Mouse (Mus musculus) stomach, embryonic 14.5 days (tissue): ENCODE results near the gene Chchd4. TPM values are rescaled to one million over a fixed set of nuclear protein-coding genes. Genes with fewer than 3 reads are reported as not detected.
A peak's percentile ranks its signal among the peaks of the same experiment; 100 is the strongest.

Experiments
- ATAC-seq: fragments of 200-750 bp; cut with Nextera tagmentation; 2 replicates; pipeline ENCODE4 v1.8.0; 2017; ENCODE audit warnings: low read depth, moderate TSS enrichment; ENCODE audit not compliant: insufficient number of reproducible peaks, insufficient read depth, low FRiP score
- H3K27ac ChIP-seq: fragments of 300-500 bp; sonication (generic); 2 replicates; pipeline ENCODE4 v1.5.1; 2014; ENCODE audit warnings: mild to moderate bottlenecking, low read length, moderate library complexity, mixed read lengths
- H3K27me3 ChIP-seq: fragments of 300-500 bp; sonication (generic); 2 replicates; pipeline ENCODE4 v1.6.1; 2014; ENCODE audit warnings: low read length, control low read depth, mixed read lengths; ENCODE audit not compliant: control insufficient read depth, insufficient read depth
- H3K36me3 ChIP-seq: fragments of 300-500 bp; sonication (generic); 2 replicates; pipeline ENCODE4 v1.6.1; 2014; ENCODE audit warnings: mild to moderate bottlenecking, control low read depth, low read length, moderate library complexity, mixed read lengths; ENCODE audit not compliant: control insufficient read depth, insufficient read depth
- H3K4me1 ChIP-seq: fragments of 300-500 bp; sonication (generic); 2 replicates; pipeline ENCODE4 v1.6.1; 2014; ENCODE audit warnings: low read length, control low read depth, mixed read lengths; ENCODE audit not compliant: control insufficient read depth, insufficient read depth
- H3K4me2 ChIP-seq: fragments of 300-500 bp; sonication (generic); replicated peaks from 2 replicates; pipeline ENCODE4 v1.6.1; 2014; ENCODE audit warnings: low read depth, low read length, control low read depth
- H3K4me3 ChIP-seq: fragments of 300-500 bp; sonication (generic); 2 replicates; pipeline ENCODE4 v1.5.1; 2014; ENCODE audit warnings: low read depth, low read length, control low read depth
- H3K9ac ChIP-seq: fragments of 300-500 bp; sonication (generic); replicated peaks from 2 replicates; pipeline ENCODE4 v1.6.1; 2014; ENCODE audit warnings: low read depth, mild to moderate bottlenecking, control low read depth, low read length, moderate library complexity, mixed read lengths
- H3K9me3 ChIP-seq: fragments of 300-500 bp; sonication (generic); 2 replicates; pipeline ENCODE4 v1.6.1; 2016; ENCODE audit warnings: low read depth, low read length, control low read depth; ENCODE audit not compliant: control insufficient read depth
- WGBS: fragments of 180-500 bp; shearing (Covaris S2); extraction: QIAGEN DNeasy Blood & Tissue Kit; methylation state at CpG from one replicate; pipeline ENCODE4 v1.1.7; 2014; 5-methylcytosine and 5-hydroxymethylcytosine counted together
- polyA plus RNA-seq: library from polyadenylated mRNA; unstranded; fragments of >200 nt; fragmentation: Nextera tagmentation; extraction: Ambion mirVana; gene quantifications from 2 replicates; pipeline ENCODE4 v1.2.1, GENCODE M21; 2014

Chchd4 gene
- 24.0 and 26.4 TPM in 2 replicates for polyA plus RNA-seq

DNA sequence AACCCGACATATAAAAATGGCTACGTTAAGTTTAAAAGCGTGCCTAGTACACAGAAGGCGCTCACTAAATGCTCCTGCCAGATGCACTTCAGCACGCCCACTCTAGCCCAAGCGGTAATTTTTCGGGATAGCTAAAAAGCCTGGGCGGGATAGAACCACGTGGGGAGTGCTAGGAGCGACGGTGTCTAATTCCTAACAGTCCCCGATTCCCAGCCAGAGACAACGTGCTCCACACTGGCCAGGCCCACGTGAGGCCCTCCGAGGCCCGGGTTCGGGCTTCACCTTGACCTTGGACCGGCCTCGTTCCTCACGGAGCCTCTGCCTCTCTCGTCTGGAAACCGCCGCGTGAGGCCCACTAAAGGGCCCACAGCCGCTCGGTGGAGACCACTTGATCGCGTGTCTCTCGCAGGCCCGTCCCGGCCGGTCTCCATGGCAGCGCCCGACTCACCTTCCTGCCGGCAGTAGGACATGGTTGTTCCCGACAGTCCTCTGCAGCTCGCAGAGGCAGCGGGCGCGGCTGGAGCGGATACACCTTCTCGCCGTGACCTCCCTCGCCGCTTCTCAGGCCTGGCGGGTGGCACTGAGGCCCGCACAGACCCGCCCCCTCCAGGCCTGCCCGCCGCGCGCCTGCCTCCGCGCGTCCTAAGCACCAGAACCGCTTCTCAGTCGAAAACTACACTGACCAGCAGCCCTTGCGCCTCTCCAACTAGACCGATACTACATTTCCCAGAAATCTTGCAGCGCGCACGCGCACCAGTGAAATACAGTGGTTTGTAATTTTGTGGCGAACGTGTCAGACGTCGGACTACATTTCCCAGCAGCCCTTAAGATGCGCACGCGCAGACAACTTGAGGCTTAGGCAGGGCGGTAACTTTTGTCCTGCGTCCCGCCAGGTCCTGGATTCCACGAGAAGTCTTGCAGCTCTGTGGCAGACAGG, at the start of gene Chchd4, which contains the start of gene Tmem43:
Chchd4 (minus strand) TSS at position 679 of the 937 bp plus-strand sequence.
Tmem43 (plus strand) TSS at position 836 of the 937 bp plus-strand sequence.
- H3K4me2 ChIP-seq = peak within 1 kb of the TSS; percentile 88
- peak within 1 kb of the TSS; percentile 69 for H3K9ac ChIP-seq
- H3K27me3 ChIP-seq = no peaks in the 10 kb centered on the region
- no peaks in the 10 kb centered on the region for H3K9me3 ChIP-seq
- H3K27ac ChIP-seq = peak within 1 kb of the TSS; percentile 80
- peaks cover 19% of the 10 kb centered on the region for H3K36me3 ChIP-seq
- peaks cover 19% of the 10 kb centered on the region for H3K4me1 ChIP-seq
- peak within 1 kb of the TSS; percentile 79 for H3K4me3 ChIP-seq
- ATAC-seq = peak; percentile 98
- WGBS = under 1% methylated on average over 74 of the region's 74 CpGs

DNA sequence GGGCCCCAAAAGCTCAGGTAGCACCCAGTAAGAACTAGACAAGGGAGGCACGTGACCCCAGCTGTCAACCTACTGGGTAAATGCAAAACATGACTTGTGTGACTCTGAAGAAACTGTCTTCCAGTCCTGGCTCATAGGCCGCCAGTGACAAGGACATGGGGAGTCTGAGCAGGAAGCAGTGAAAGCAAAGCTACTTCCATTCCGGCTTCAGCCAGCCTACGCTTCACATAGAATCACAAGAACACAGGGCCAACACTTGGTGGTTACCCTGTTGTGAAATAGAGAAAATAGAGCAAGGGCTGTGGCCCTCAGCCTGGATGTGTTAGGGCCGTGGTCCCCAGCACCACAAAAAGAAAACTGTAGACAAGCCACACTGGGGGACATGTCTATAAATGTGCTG, 49.5 kb upstream of the Chchd4 start:
- WGBS = 97% methylated on average over 5 of the region's 5 CpGs
- H3K9ac ChIP-seq = no peak overlapping the region
- H3K9me3 ChIP-seq = no peaks in the 10 kb centered on the region
- no peak overlapping the region for H3K4me2 ChIP-seq
- H3K4me3 ChIP-seq = no peak overlapping the region
- H3K27ac ChIP-seq = no peak overlapping the region
- H3K4me1 ChIP-seq = no peaks in the 10 kb centered on the region
- peaks cover 54% of the 10 kb centered on the region for H3K36me3 ChIP-seq
- ATAC-seq = no peak
- no peaks in the 10 kb centered on the region for H3K27me3 ChIP-seq

DNA sequence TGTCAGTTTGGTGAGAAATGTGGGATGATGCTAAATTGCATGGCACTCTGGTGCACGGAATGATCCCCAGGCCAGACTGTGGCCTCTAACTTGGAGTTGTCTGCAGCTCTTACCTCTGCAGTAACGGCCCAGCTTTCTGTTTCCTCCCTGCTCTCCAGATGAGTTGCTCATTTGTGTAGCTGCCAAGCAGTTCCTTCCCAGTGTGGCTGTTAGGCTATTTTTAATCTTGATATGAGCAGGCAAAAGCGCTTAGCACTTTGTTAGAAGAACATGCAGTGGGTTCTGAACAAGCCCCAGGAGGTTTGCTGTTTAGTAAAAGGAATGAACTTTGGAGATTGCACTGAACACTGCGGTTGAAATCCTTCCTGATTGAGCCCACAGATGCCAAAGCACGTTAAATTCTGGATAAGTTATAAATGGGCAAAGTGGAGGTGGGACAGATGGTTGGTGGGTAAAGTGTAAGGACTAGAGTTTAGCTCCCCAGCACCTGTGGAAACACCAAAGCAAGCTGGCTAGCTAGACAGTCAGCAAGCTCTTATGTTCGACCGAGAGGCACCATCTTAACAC, 45.2 kb upstream of the Chchd4 start:
- 91% methylated on average over 7 of the region's 7 CpGs for WGBS
- Histone ChIP-seq H3K4me1 (peaks cover 11% of the 10 kb centered on the region), H3K36me3 (peaks cover 53% of the 10 kb centered on the region), H3K27ac (no peak overlapping the region), H3K4me3 (no peak overlapping the region), H3K4me2 (no peak overlapping the region), H3K27me3 (no peaks in the 10 kb centered on the region), H3K9ac (no peak overlapping the region), H3K9me3 (no peaks in the 10 kb centered on the region)
- ATAC-seq = no peak

DNA sequence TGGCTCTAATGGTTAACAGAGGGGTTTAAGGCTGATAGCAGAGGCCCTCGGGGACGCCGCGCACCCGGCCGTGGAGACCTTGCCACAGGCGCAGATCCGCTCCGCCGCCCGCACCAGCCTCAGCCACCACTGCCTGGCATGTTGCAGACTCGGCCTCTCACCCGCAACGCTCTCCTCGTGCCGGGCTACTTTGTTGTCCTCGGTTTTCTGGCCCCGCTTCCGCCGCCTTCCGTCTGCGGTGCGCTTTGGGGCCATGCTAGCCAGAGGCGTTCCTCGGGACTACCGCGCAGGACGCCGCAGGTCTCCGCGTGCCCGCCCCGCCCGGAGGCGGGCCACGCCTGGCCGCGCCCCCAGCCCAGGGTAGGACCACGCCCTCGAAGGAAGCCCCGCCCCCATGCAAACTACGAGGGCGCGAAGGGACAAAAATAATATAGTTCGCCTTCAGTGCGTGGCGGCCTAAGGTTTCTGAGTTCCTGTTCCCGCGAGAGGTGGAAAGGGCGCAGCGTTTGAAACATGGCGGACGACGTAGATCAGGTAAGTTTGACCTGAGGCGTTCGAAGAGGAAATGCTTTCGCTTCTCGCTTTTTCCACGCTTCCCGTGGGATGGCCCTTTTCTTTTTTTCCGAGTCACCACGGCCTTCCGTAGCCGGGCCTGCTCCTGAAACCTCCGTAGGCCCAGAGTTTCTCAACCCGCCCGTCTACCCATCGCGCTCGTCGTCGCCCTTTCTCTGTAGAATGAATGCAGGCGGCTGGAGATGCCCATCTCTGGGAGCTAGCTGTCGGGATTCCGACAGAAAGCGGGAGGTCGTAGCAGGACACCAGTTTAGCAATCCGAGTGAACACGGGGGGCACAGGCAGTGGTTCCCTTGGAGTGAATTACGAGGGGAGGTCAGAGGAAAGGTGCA, 42.5 kb upstream of the Chchd4 start, which contains the start of the genes Xpc and Lsm3:
Xpc (minus strand) TSS at position 344 of the 905 bp plus-strand sequence.
Lsm3 (plus strand) TSS at position 384 of the 905 bp plus-strand sequence.
- under 1% methylated on average over 78 of the region's 80 CpGs for WGBS
- Histone ChIP-seq H3K9me3 (no peaks in the 10 kb centered on the region), H3K9ac (peak within 1 kb of the TSS; percentile 76), H3K4me1 (peaks cover 11% of the 10 kb centered on the region), H3K36me3 (peaks cover 27% of the 10 kb centered on the region), H3K4me3 (peak within 1 kb of the TSS; percentile 90), H3K4me2 (peak within 1 kb of the TSS; percentile 52), H3K27ac (peak within 1 kb of the TSS; percentile 62), H3K27me3 (no peaks in the 10 kb centered on the region)
- peak; percentile 98 for ATAC-seq

DNA sequence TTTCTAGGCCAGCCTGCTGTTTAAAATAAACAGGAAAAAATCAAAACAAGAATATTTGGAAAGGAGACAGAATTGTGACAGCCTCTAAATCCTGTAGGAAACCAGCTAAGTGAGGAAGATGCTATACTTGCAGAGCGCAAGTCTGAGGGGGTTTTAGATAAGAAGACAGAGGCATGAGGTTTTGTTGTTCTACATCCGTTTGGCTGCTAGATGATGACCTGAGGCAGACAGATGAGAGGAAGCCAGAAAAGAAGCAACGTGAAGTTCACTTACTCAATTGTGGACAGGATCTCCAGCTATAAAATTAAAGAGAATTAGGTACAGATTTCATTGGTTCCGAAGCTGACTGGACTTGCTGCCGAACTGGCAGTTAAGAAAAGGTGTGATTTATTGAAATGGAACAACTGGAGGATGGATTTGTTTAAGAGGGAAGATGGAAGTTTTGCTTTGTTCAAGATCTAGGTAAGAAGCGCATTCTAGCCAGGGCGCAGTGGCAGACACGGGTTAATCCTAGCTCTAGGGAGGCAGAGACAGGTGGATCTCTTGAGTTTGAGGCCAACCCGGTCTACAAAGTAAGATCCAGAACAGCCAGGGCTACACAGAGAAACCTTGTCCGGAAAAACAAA, 41.5 kb upstream of the Chchd4 start:
- peak overlapping the region; percentile 22; the same call in 1 of the 2 replicates for H3K9ac ChIP-seq
- H3K4me1 ChIP-seq = peaks cover 11% of the 10 kb centered on the region
- H3K4me3 ChIP-seq = peak overlapping the region; percentile 90
- H3K4me2 ChIP-seq = peak overlapping the region; percentile 52
- no peaks in the 10 kb centered on the region for H3K27me3 ChIP-seq
- 22% methylated on average over 10 of the region's 10 CpGs for WGBS
- peaks cover 23% of the 10 kb centered on the region for H3K36me3 ChIP-seq
- ATAC-seq = 0 out of 2 replicates have a peak, but pooled peaks have one; percentile 11
- H3K9me3 ChIP-seq = no peaks in the 10 kb centered on the region
- no peak overlapping the region for H3K27ac ChIP-seq

DNA sequence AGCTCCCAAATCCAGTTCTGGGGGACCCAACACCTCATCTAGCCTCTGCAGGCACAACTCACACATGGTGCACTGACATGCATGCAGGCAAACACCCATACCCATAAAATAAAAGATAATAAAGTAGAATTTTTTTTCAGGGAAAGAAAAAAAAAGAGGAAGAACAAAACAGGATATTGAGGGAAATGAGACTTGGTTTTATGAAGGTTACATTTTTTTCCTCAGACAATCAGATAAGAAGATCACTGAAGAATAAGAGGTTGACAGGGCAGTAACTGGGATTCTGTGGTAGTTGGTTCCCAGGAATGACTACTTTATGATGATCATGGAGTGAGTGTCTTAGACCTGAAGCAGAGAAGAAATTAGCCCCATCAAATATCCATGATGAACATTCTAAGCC, 40.8 kb upstream of the Chchd4 start:
- peaks cover 11% of the 10 kb centered on the region for H3K4me1 ChIP-seq
- ATAC-seq = no peak
- 0 out of 2 replicates have a peak overlapping the region, but pooled peaks have one; percentile 52 for H3K4me2 ChIP-seq
- no peak overlapping the region for H3K9ac ChIP-seq
- H3K4me3 ChIP-seq = no peak overlapping the region
- H3K36me3 ChIP-seq = peaks cover 16% of the 10 kb centered on the region
- H3K27me3 ChIP-seq = no peaks in the 10 kb centered on the region
- H3K9me3 ChIP-seq = no peaks in the 10 kb centered on the region
- no peak overlapping the region for H3K27ac ChIP-seq

DNA sequence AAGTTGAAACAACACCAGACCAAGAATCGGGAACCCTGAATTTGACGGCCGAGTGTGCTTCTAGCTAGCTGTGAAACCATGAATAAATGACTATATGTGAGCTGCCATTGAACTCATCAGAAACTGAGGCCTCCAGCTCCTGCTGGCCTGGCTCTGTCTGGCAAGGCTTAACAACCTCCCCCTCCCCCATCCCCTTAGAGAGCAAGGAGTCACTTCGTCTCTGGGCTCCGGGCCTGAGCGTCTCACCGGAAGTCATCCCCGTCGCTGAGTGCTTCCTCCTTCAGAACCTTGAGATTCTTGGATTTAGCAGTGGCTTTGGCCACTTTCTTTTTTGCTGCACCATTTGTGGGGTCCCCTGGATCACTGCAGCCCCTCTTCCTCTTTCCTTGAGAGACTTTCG, 36.9 kb upstream of the Chchd4 start:
- 71% methylated on average over 10 of the region's 10 CpGs for WGBS
- Histone ChIP-seq H3K36me3 (peaks cover 32% of the 10 kb centered on the region), H3K9me3 (no peaks in the 10 kb centered on the region), H3K4me1 (peaks cover 6% of the 10 kb centered on the region; the same call in 1 of the 2 replicates), H3K4me2 (no peak overlapping the region), H3K27ac (no peak overlapping the region), H3K27me3 (no peaks in the 10 kb centered on the region), H3K9ac (no peak overlapping the region), H3K4me3 (no peak overlapping the region)
- ATAC-seq = no peak
